Mouse (Mus musculus): ENCODE measurements around the gene 1700023F06Rik. TPM values are rescaled to one million over a fixed set of nuclear protein-coding genes. Genes with fewer than 3 reads are reported as not detected.

The 1700023F06Rik gene
- polyA plus RNA-seq (2016; fragmentation: Nextera tagmentation; extraction: Ambion mirVana), result 0.35 TPM in 1 of 2 replicates, not detected in the other

DNA sequence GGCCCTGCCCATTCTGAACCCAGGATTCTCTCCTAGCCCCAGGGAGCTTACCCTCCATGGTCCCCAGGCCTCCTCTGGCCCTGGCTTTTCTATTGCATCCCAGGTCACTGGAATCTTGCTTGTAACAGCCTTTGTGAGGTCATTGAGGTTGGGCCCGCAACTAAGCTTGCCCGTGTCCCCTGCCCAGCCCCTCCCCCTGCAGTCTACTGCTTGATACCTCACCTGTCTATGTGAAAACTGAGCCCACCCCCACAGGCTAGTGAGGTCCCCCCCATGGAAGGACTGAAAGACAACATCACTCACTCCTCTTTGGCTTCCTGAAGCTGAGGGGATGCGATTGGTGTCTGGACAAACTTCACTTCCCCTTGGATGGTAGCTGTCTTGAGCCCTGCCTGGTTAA lies at the start of gene 1700023F06Rik:
Gene 1700023F06Rik (minus strand): TSS at position 101 of the 400 bp plus-strand sequence.
- WGBS, result 83% methylated on average over 3 of the region's 3 CpGs
- 0 out of 2 replicates have a peak, but pooled peaks cover 1% of the 10 kb centered on the region for H3K9me3 ChIP-seq
- H3K36me3 ChIP-seq, result no peaks in the 10 kb centered on the region
- no peak for DNase-seq (ENCODE audit: low spot score)
- no peak within 1 kb of the TSS for H3K4me3 ChIP-seq
- H3K4me1 ChIP-seq, result no peaks in the 10 kb centered on the region
- H3K27me3 ChIP-seq (ENCODE audit: insufficient read depth, poor library complexity, severe bottlenecking), result 0 out of 2 replicates have a peak, but pooled peaks cover 4% of the 10 kb centered on the region
- H3K27ac ChIP-seq, result no peak within 1 kb of the TSS

DNA sequence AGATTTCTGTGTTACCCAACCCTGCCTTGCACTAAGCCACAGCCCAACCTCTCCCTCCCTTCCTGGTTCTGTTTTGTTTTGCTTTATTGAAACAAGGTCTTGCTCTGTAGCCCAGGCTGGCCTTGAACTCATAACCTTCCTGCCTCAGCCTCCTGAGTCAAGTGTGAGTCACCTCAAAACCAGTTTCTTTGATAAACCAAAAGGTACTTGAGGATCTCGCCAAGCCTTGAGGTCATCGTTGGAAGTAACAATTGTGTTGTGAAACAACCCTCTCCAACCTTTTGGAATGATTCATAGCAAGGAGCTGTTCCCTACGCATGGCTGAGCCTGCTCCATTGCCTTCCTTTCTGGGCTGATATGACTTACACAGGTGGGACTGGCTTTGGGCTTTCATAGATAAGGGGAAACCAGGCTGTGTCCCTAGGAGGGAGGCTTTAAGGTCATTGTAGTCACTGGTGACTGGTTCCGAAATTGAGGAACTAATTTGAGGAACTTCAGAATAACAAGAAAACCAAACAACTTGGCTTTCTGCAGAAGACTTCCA lies 49.7 kb upstream of the 1700023F06Rik start:
- H3K27ac ChIP-seq, result no peak overlapping the region
- WGBS, result 77% methylated on average over 4 of the region's 4 CpGs
- H3K27me3 ChIP-seq (ENCODE audit: insufficient read depth, poor library complexity, severe bottlenecking), result 0 out of 2 replicates have a peak, but pooled peaks cover 4% of the 10 kb centered on the region
- no peak for DNase-seq (ENCODE audit: low spot score)
- H3K9me3 ChIP-seq, result no peaks in the 10 kb centered on the region
- peaks cover 23% of the 10 kb centered on the region for H3K4me1 ChIP-seq
- no peak overlapping the region for H3K4me3 ChIP-seq
- no peaks in the 10 kb centered on the region for H3K36me3 ChIP-seq

DNA sequence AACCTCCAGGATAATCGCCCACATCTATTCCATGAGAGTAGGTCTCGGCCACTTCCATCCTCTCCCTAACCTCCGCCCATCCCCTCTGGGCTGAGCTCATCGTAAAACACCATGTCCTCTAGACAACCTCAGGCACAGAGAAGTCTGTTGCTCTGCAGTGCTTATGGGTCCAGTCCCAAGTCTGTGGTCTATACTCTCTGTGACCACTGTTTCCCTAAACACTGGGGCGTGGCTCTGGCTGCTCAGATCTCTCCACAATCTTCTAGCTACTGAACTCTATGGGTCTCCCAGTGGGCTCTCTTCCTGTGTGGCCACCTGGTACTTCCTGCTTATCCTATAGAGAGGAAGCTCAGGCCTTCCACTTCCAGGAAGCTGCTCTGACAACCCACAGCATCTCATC lies 45.2 kb upstream of the 1700023F06Rik start:
- no peaks in the 10 kb centered on the region for H3K36me3 ChIP-seq
- WGBS, result 85% methylated on average over 5 of the region's 5 CpGs
- DNase-seq (ENCODE audit: low spot score), result no peak
- H3K27ac ChIP-seq, result no peak overlapping the region
- no peak overlapping the region for H3K4me3 ChIP-seq
- no peaks in the 10 kb centered on the region for H3K9me3 ChIP-seq
- H3K27me3 ChIP-seq (ENCODE audit: insufficient read depth, poor library complexity, severe bottlenecking), result no peaks in the 10 kb centered on the region
- H3K4me1 ChIP-seq, result no peaks in the 10 kb centered on the region

- H3K4me1 ChIP-seq, result peaks cover 11% of the 10 kb centered on the region
Observed at GRCm38 (mm10) chr11:103252380-103252779, 44.0 kb upstream of the 1700023F06Rik start.

GRCm38 (mm10) chr11:103250324-103250723 lies 42.0 kb upstream of the 1700023F06Rik start:
- Histone ChIP-seq H3K27ac (no peak overlapping the region), H3K4me3 (no peak overlapping the region), H3K27me3 (ENCODE audit: insufficient read depth, poor library complexity, severe bottlenecking) (no peaks in the 10 kb centered on the region), H3K9me3 (no peaks in the 10 kb centered on the region), H3K4me1 (peaks cover 26% of the 10 kb centered on the region), H3K36me3 (no peaks in the 10 kb centered on the region)
- 91% methylated on average over 3 of the region's 3 CpGs for WGBS
- DNase-seq (ENCODE audit: low spot score), result no peak

More at GRCm38 (mm10) chr11:103252380-103252779, 44.0 kb upstream of the 1700023F06Rik start:
- Histone ChIP-seq H3K9me3 (no peaks in the 10 kb centered on the region), H3K36me3 (no peaks in the 10 kb centered on the region), H3K4me3 (no peak overlapping the region), H3K27me3 (ENCODE audit: insufficient read depth, poor library complexity, severe bottlenecking) (no peaks in the 10 kb centered on the region), H3K27ac (no peak overlapping the region)
- WGBS, result 82% methylated on average over 5 of the region's 5 CpGs
- no peak for DNase-seq (ENCODE audit: low spot score)

DNA sequence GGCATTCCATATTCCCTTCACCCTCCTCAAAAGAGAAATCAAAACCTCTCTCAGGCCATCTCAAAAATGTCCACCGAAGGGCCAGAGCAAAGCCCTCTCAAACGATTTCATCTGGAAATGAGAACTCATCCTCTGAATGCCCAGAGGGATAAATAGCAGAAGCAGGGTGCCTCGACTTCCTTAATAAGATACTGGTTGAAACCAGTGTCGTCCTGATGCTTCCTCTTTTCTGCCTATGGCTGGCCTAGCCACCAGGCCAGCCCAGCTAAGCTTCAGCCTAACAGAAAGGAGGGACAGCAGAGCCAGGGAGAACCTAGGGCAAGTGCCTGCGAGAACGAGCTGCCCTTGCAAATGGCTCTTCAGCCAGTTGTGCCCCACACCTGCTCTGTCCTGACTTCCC lies 41.2 kb upstream of the 1700023F06Rik start:
- 69% methylated on average over 6 of the region's 6 CpGs for WGBS
- Histone ChIP-seq H3K27me3 (ENCODE audit: insufficient read depth, poor library complexity, severe bottlenecking) (no peaks in the 10 kb centered on the region), H3K36me3 (no peaks in the 10 kb centered on the region), H3K4me3 (no peak overlapping the region), H3K27ac (no peak overlapping the region), H3K4me1 (peaks cover 26% of the 10 kb centered on the region), H3K9me3 (no peaks in the 10 kb centered on the region)
- no peak for DNase-seq (ENCODE audit: low spot score)

- peaks cover 26% of the 10 kb centered on the region for H3K4me1 ChIP-seq
- no peak overlapping the region for H3K4me3 ChIP-seq
- H3K9me3 ChIP-seq, result no peaks in the 10 kb centered on the region
- H3K27ac ChIP-seq, result no peak overlapping the region
- WGBS, result 73% methylated on average over 5 of the region's 5 CpGs
- H3K27me3 ChIP-seq (ENCODE audit: insufficient read depth, poor library complexity, severe bottlenecking), result no peaks in the 10 kb centered on the region
- DNase-seq (ENCODE audit: low spot score), result no peak
- H3K36me3 ChIP-seq, result no peaks in the 10 kb centered on the region
Observed at GRCm38 (mm10) chr11:103248837-103249236, 40.5 kb upstream of the 1700023F06Rik start.

DNA sequence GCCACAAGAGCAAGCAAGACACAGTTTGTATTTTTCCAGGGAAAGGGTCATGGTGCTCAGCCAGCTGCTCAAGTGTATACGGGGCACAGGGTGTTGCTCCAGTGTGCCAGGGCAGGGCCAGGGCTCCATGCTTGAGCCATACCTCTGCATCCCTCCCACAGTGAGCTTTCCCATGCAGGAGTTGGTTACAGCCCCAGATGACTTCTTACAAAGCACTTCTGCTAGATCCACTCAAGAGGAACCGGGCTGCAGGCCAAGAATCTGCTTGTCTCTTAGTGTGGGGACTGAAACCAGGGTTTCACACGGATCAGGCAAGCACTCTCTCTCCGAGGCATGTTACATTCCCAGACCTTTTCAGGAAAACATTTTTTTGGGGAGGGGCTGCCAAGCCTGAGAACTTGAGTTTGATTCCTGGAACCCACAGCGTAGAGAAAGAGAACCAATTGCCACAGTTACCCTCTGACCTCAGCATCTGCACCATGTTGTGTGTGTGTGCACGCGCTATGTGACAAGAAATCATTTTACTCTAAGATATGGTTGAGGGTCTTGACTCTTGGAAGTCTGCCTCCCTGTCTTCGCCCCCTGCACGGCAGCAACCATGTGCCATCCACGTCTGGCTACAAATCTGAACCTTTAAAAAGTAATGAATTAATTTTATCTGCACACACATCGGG lies 39.3 kb upstream of the 1700023F06Rik start:
- 73% methylated on average over 11 of the region's 11 CpGs for WGBS

GRCm38 (mm10) chr11:103246731-103247290 lies 38.5 kb upstream of the 1700023F06Rik start:
- DNase-seq (ENCODE audit: low spot score), result no peak
- no peaks in the 10 kb centered on the region for H3K36me3 ChIP-seq
- peaks cover 26% of the 10 kb centered on the region for H3K4me1 ChIP-seq
- no peaks in the 10 kb centered on the region for H3K9me3 ChIP-seq
- H3K4me3 ChIP-seq, result no peak overlapping the region
- WGBS, result 84% methylated on average over 4 of the region's 4 CpGs
- peak overlapping the region; percentile 56 for H3K27ac ChIP-seq
- H3K27me3 ChIP-seq (ENCODE audit: insufficient read depth, poor library complexity, severe bottlenecking), result no peaks in the 10 kb centered on the region

More for the DNA sequence above, 39.3 kb upstream of the 1700023F06Rik start:
- H3K27ac ChIP-seq, result no peak overlapping the region
- H3K9me3 ChIP-seq, result no peaks in the 10 kb centered on the region
- H3K4me3 ChIP-seq, result no peak overlapping the region
- H3K4me1 ChIP-seq, result peaks cover 26% of the 10 kb centered on the region
- H3K27me3 ChIP-seq (ENCODE audit: insufficient read depth, poor library complexity, severe bottlenecking), result no peaks in the 10 kb centered on the region
- no peaks in the 10 kb centered on the region for H3K36me3 ChIP-seq
- no peak for DNase-seq (ENCODE audit: low spot score)

GRCm38 (mm10) chr11:103246081-103246730 lies 37.8 kb upstream of the 1700023F06Rik start:
- Histone ChIP-seq H3K4me3 (no peak overlapping the region), H3K36me3 (no peaks in the 10 kb centered on the region), H3K27me3 (ENCODE audit: insufficient read depth, poor library complexity, severe bottlenecking) (no peaks in the 10 kb centered on the region), H3K4me1 (peaks cover 26% of the 10 kb centered on the region), H3K9me3 (no peaks in the 10 kb centered on the region), H3K27ac (peak overlapping the region; percentile 56)
- no peak for DNase-seq (ENCODE audit: low spot score)
- WGBS, result 65% methylated on average over 10 of the region's 10 CpGs

DNA sequence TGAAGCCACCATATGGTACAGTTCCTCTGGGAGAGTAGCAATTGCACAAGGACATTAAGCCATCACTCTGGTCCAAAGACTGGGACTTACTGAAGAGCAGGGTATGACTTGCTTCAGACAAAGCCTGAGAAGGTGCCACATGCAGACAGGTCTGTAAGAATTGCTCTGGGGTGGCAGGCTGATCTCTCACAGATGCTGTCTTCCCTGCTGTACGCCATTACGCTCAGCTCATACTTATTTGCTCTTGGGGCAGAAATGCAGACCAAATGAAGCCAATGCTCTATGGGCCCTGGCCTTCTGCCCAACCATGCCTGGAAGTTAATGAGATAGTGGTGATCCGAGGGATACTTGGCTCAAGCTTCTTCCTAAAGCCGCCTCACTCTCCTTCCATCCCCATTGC lies 36.5 kb upstream of the 1700023F06Rik start:
- no peak overlapping the region for H3K27ac ChIP-seq
- no peak for DNase-seq (ENCODE audit: low spot score)
- H3K4me1 ChIP-seq, result peaks cover 32% of the 10 kb centered on the region
- H3K27me3 ChIP-seq (ENCODE audit: insufficient read depth, poor library complexity, severe bottlenecking), result no peaks in the 10 kb centered on the region
- peaks cover 1% of the 10 kb centered on the region; the same call in 1 of the 2 replicates for H3K36me3 ChIP-seq
- WGBS, result 86% methylated on average over 4 of the region's 4 CpGs
- H3K9me3 ChIP-seq, result no peaks in the 10 kb centered on the region
- H3K4me3 ChIP-seq, result no peak overlapping the region

DNA sequence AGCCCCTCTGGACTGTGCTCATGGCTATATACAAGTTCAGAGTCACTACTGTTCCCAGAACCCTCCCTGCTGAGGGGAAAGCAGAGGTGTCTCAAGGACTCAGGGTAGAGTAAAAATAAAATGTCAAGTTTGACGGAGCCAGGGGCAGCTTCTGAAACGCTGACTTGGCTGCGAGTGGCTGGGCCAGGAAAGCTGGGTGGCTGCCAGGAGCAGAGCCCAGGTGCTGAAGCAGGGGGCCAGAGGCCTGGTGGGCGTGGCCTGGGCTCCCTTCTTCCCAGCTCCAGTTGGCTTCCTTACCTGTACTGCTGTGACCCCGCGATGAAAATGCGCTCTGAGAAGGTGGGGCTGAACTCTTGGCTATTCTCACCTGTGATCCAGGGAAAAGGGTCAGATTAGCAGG lies 32.4 kb upstream of the 1700023F06Rik start:
- Histone ChIP-seq H3K27ac (no peak overlapping the region), H3K9me3 (no peaks in the 10 kb centered on the region), H3K4me1 (peaks cover 12% of the 10 kb centered on the region), H3K4me3 (no peak overlapping the region), H3K36me3 (peaks cover 28% of the 10 kb centered on the region), H3K27me3 (ENCODE audit: insufficient read depth, poor library complexity, severe bottlenecking) (no peaks in the 10 kb centered on the region)
- WGBS, result 33% methylated on average over 7 of the region's 7 CpGs
- no peak for DNase-seq (ENCODE audit: low spot score)

DNA sequence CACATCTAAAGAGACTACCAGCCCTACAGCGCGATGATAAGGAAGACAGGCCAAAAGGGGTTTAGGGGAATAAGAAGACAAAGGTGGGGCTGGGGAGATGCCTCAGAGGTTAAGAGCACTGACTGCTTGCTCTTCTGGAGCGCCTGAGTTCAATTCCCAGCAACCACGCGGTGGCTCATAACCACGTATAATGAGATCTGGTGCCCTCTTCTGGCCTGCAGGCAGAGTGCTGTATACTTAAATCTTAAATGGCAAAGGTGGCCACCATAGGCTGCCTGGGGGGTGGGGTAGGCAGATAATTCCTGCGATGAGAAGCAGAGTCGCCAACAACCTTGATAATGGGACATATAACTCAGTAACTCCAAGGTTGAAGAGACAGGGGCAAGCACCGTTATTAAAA lies 29.4 kb upstream of the 1700023F06Rik start:
- H3K27ac ChIP-seq, result no peak overlapping the region
- 63% methylated on average over 9 of the region's 9 CpGs for WGBS
- no peak overlapping the region for H3K4me3 ChIP-seq
- H3K27me3 ChIP-seq (ENCODE audit: insufficient read depth, poor library complexity, severe bottlenecking), result no peaks in the 10 kb centered on the region
- no peaks in the 10 kb centered on the region for H3K9me3 ChIP-seq
- DNase-seq (ENCODE audit: low spot score), result no peak
- H3K36me3 ChIP-seq, result peaks cover 28% of the 10 kb centered on the region
- H3K4me1 ChIP-seq, result peaks cover 14% of the 10 kb centered on the region

Measured in heart, embryonic 10.5 days (tissue).